Mouse (Mus musculus): ENCODE data around the gene Pcca. TPM values are rescaled to one million over a fixed set of nuclear protein-coding genes. Genes with fewer than 3 reads are reported as not detected.

Gene Pcca
- total and polyA plus RNA-seq, 2 experiments = 26.3 to 54.1 TPM

GRCm38 (mm10) chr14:122800296-122800695 is 266.2 kb downstream of the Pcca start:
- Histone ChIP-seq H3K36me3 (ENCODE audit: control insufficient read depth, insufficient read depth, low read length) (no peaks in the 10 kb centered on the region), H3K9ac (ENCODE audit: low read depth, low read length) (no peak overlapping the region), H3K4me1 (ENCODE audit: control insufficient read depth, insufficient read depth, low read length) (no peaks in the 10 kb centered on the region), H3K79me2 (ENCODE audit: control insufficient read depth, insufficient read depth, low read length) (no peaks in the 10 kb centered on the region), H3K27ac (replicated peaks; ENCODE audit: insufficient read depth, low read depth, low read length) (no peak overlapping the region), H3K4me3 (ENCODE audit: insufficient read depth, low read depth, low read length) (no peak overlapping the region), H3K27me3 (ENCODE audit: control insufficient read depth, insufficient read depth, low read length) (no peaks in the 10 kb centered on the region)
- no peak for TF ChIP-seq POLR2A (IDR thresholded peaks at IDR 0.05; ENCODE audit: extremely low read depth, insufficient read depth, low read length)
- no peak for TF ChIP-seq CTCF (IDR thresholded peaks at IDR 0.05; ENCODE audit: low read depth, low read length)
- 65% methylated on average over 4 of the region's 4 CpGs for WGBS
- DNase-seq (ENCODE audit: extremely low read depth, low read depth, low spot score) = peak; percentile 58

- Histone ChIP-seq H3K9ac (ENCODE audit: low read depth, low read length) (no peak overlapping the region), H3K27me3 (ENCODE audit: control insufficient read depth, insufficient read depth, low read length) (no peaks in the 10 kb centered on the region), H3K4me3 (ENCODE audit: insufficient read depth, low read depth, low read length) (no peak overlapping the region), H3K36me3 (ENCODE audit: control insufficient read depth, insufficient read depth, low read length) (no peaks in the 10 kb centered on the region), H3K27ac (replicated peaks; ENCODE audit: insufficient read depth, low read depth, low read length) (no peak overlapping the region), H3K79me2 (ENCODE audit: control insufficient read depth, insufficient read depth, low read length) (no peaks in the 10 kb centered on the region), H3K4me1 (ENCODE audit: control insufficient read depth, insufficient read depth, low read length) (no peaks in the 10 kb centered on the region)
- TF ChIP-seq POLR2A (IDR thresholded peaks at IDR 0.05; ENCODE audit: extremely low read depth, insufficient read depth, low read length) = no peak
- TF ChIP-seq CTCF (IDR thresholded peaks at IDR 0.05; ENCODE audit: low read depth, low read length) = no peak
- 94% methylated on average over 3 of the region's 3 CpGs for WGBS
- DNase-seq (ENCODE audit: extremely low read depth, low read depth, low spot score) = no peak
Observed at GRCm38 (mm10) chr14:122821002-122821401, 286.9 kb downstream of the Pcca start.

GRCm38 (mm10) chr14:122823791-122824190 is 289.7 kb downstream of the Pcca start:
- H3K36me3 ChIP-seq (ENCODE audit: control insufficient read depth, insufficient read depth, low read length) = peaks cover 2% of the 10 kb centered on the region; the same call in 1 of the 2 replicates
- no peak overlapping the region for H3K9ac ChIP-seq (ENCODE audit: low read depth, low read length)
- DNase-seq (ENCODE audit: extremely low read depth, low read depth, low spot score) = no peak
- no peaks in the 10 kb centered on the region for H3K27me3 ChIP-seq (ENCODE audit: control insufficient read depth, insufficient read depth, low read length)
- no peak overlapping the region for H3K27ac ChIP-seq (replicated peaks; ENCODE audit: insufficient read depth, low read depth, low read length)
- WGBS = 77% methylated on average over 2 of the region's 2 CpGs
- no peak overlapping the region for H3K4me3 ChIP-seq (ENCODE audit: insufficient read depth, low read depth, low read length)
- no peaks in the 10 kb centered on the region for H3K4me1 ChIP-seq (ENCODE audit: control insufficient read depth, insufficient read depth, low read length)
- no peak for TF ChIP-seq CTCF (IDR thresholded peaks at IDR 0.05; ENCODE audit: low read depth, low read length)
- no peak for TF ChIP-seq POLR2A (IDR thresholded peaks at IDR 0.05; ENCODE audit: extremely low read depth, insufficient read depth, low read length)
- H3K79me2 ChIP-seq (ENCODE audit: control insufficient read depth, insufficient read depth, low read length) = no peaks in the 10 kb centered on the region

- no peak overlapping the region for H3K4me3 ChIP-seq (ENCODE audit: insufficient read depth, low read depth, low read length)
- 72% methylated on average over 2 of the region's 2 CpGs for WGBS
- no peak for DNase-seq (ENCODE audit: extremely low read depth, low read depth, low spot score)
Observed at GRCm38 (mm10) chr14:122825464-122825863, 291.3 kb downstream of the Pcca start.

GRCm38 (mm10) chr14:122830433-122830832 is 296.3 kb downstream of the Pcca start:
- H3K27me3 ChIP-seq (ENCODE audit: control insufficient read depth, insufficient read depth, low read length) = no peaks in the 10 kb centered on the region
- no peak overlapping the region for H3K27ac ChIP-seq (replicated peaks; ENCODE audit: insufficient read depth, low read depth, low read length)
- H3K9ac ChIP-seq (ENCODE audit: low read depth, low read length) = no peak overlapping the region
- H3K4me3 ChIP-seq (ENCODE audit: insufficient read depth, low read depth, low read length) = no peak overlapping the region
- H3K4me1 ChIP-seq (ENCODE audit: control insufficient read depth, insufficient read depth, low read length) = no peaks in the 10 kb centered on the region
- WGBS = 94% methylated on average over 1 of the region's 1 CpGs
- peaks cover 2% of the 10 kb centered on the region; the same call in 1 of the 2 replicates for H3K36me3 ChIP-seq (ENCODE audit: control insufficient read depth, insufficient read depth, low read length)
- no peak for TF ChIP-seq CTCF (IDR thresholded peaks at IDR 0.05; ENCODE audit: low read depth, low read length)
- no peak for TF ChIP-seq POLR2A (IDR thresholded peaks at IDR 0.05; ENCODE audit: extremely low read depth, insufficient read depth, low read length)
- H3K79me2 ChIP-seq (ENCODE audit: control insufficient read depth, insufficient read depth, low read length) = no peaks in the 10 kb centered on the region
- DNase-seq (ENCODE audit: extremely low read depth, low read depth, low spot score) = no peak

More at GRCm38 (mm10) chr14:122825464-122825863, 291.3 kb downstream of the Pcca start:
- no peak overlapping the region for H3K27ac ChIP-seq (replicated peaks; ENCODE audit: insufficient read depth, low read depth, low read length)
- H3K9ac ChIP-seq (ENCODE audit: low read depth, low read length) = no peak overlapping the region
- H3K79me2 ChIP-seq (ENCODE audit: control insufficient read depth, insufficient read depth, low read length) = no peaks in the 10 kb centered on the region
- TF ChIP-seq POLR2A (IDR thresholded peaks at IDR 0.05; ENCODE audit: extremely low read depth, insufficient read depth, low read length) (no peak), CTCF (IDR thresholded peaks at IDR 0.05; ENCODE audit: low read depth, low read length) (no peak)
- no peaks in the 10 kb centered on the region for H3K4me1 ChIP-seq (ENCODE audit: control insufficient read depth, insufficient read depth, low read length)
- no peaks in the 10 kb centered on the region for H3K27me3 ChIP-seq (ENCODE audit: control insufficient read depth, insufficient read depth, low read length)
- peaks cover 2% of the 10 kb centered on the region; the same call in 1 of the 2 replicates for H3K36me3 ChIP-seq (ENCODE audit: control insufficient read depth, insufficient read depth, low read length)

- Histone ChIP-seq H3K27me3 (ENCODE audit: control insufficient read depth, insufficient read depth, low read length) (no peaks in the 10 kb centered on the region), H3K9ac (ENCODE audit: low read depth, low read length) (no peak overlapping the region), H3K4me3 (ENCODE audit: insufficient read depth, low read depth, low read length) (no peak overlapping the region), H3K27ac (replicated peaks; ENCODE audit: insufficient read depth, low read depth, low read length) (no peak overlapping the region), H3K36me3 (ENCODE audit: control insufficient read depth, insufficient read depth, low read length) (no peaks in the 10 kb centered on the region), H3K4me1 (ENCODE audit: control insufficient read depth, insufficient read depth, low read length) (no peaks in the 10 kb centered on the region), H3K79me2 (ENCODE audit: control insufficient read depth, insufficient read depth, low read length) (no peaks in the 10 kb centered on the region)
- TF ChIP-seq POLR2A (IDR thresholded peaks at IDR 0.05; ENCODE audit: extremely low read depth, insufficient read depth, low read length) = no peak
- no peak for DNase-seq (ENCODE audit: extremely low read depth, low read depth, low spot score)
- 92% methylated on average over 3 of the region's 3 CpGs for WGBS
Observed at GRCm38 (mm10) chr14:122833666-122834065, 299.5 kb downstream of the Pcca start.
